Mouse (Mus musculus) MEL (cell line): ENCODE measurements around the gene Icam5.

ENCODE experiments used
- CTCF ChIP-seq, 3 experiments: IDR thresholded peaks in 2 of 3; conservative IDR thresholded peaks in 1 of 3; 2 replicates each; pipeline ENCODE4 v1.5.1; 2011 to 2012; ENCODE audit warnings: low read length in 3 of 3, low read depth in 2 of 3, mild to moderate bottlenecking in 2 of 3, improper control_type of control experiment in 1 of 3, inconsistent platforms in 1 of 3, mixed read lengths in 1 of 3, moderate library complexity in 1 of 3; ENCODE audit not compliant: control insufficient read depth in 1 of 3, insufficient read depth in 1 of 3, poor library complexity in 1 of 3, severe bottlenecking in 1 of 3
- E2F4 ChIP-seq: IDR thresholded peaks from 2 replicates; pipeline ENCODE4 v1.6.1; 2011; ENCODE audit warnings: low read depth, low read length, improper control_type of control experiment, borderline replicate concordance
- EP300 ChIP-seq, 2 experiments: IDR thresholded peaks; 2 replicates each; pipeline ENCODE4 v1.6.1; 2011; ENCODE audit warnings: improper control_type of control experiment in 2 of 2, low read length in 2 of 2, low read depth in 1 of 2, mild to moderate bottlenecking in 1 of 2
- HCFC1 ChIP-seq: IDR thresholded peaks from 2 replicates; pipeline ENCODE4 v1.6.1; 2012; ENCODE audit warnings: low read depth, mild to moderate bottlenecking, inconsistent platforms, low read length, improper control_type of control experiment, moderate library complexity
- KAT2A ChIP-seq: conservative IDR thresholded peaks from 2 replicates; pipeline ENCODE4 v1.6.1; 2012; ENCODE audit warnings: low read depth, low read length, improper control_type of control experiment, inconsistent platforms
- MAX ChIP-seq: IDR thresholded peaks from 2 replicates; pipeline ENCODE4 v1.6.1; 2011; ENCODE audit warnings: low read length, improper control_type of control experiment
- POLR2A ChIP-seq, 2 experiments: IDR thresholded peaks; 2 replicates each; pipeline ENCODE4 v1.6.1; 2011 to 2012; ENCODE audit warnings: low read length in 2 of 2, mild to moderate bottlenecking in 2 of 2, control low read depth in 1 of 2, improper control_type of control experiment in 1 of 2, low read depth in 1 of 2, moderate library complexity in 1 of 2; ENCODE audit not compliant: control insufficient read depth in 1 of 2, insufficient read depth in 1 of 2, poor library complexity in 1 of 2
- ZKSCAN1 ChIP-seq: IDR thresholded peaks from 2 replicates; pipeline ENCODE4 v1.6.1; 2012; ENCODE audit warnings: low read depth, mild to moderate bottlenecking, inconsistent platforms, low read length, improper control_type of control experiment, moderate library complexity
- ZMIZ1 ChIP-seq: IDR thresholded peaks from 2 replicates; pipeline ENCODE4 v1.6.1; 2012; ENCODE audit warnings: low read depth, mild to moderate bottlenecking, inconsistent platforms, low read length, improper control_type of control experiment, moderate library complexity

DNA sequence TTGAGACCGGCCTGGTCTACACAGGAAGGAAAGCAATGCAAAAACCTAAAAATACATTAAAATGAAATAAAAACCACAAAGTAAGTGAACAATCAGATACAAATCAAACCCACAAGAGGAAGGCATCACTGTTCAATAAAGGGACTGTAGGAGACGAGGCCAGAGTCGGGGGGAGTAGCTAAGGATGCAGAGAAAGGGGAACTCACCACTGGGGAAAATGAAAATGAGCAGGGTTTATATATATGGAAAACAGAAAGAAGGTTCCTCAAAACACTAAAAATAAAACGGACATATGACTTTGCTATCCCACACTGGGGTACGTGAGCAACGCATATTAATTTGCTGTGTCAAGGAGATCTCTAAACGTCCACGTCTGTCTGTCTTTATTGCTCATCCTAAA lies 34.8 kb upstream of the Icam5 start:
- TF ChIP-seq POLR2A (IDR thresholded peaks at IDR 0.05; ENCODE audit: control insufficient read depth in 1 of 2, insufficient read depth in 1 of 2, low read depth in 1 of 2, low read length in 2 of 2, poor library complexity in 1 of 2) (no peak; a peak in 1 of 4 replicates), CTCF (IDR thresholded peaks at IDR 0.05 in 2 of 3, conservative IDR thresholded peaks at IDR 0.05 in 1 of 3; ENCODE audit: control insufficient read depth in 1 of 3, insufficient read depth in 1 of 3, low read depth in 2 of 3, low read length in 3 of 3, poor library complexity in 1 of 3, severe bottlenecking in 1 of 3) (no peak), ZMIZ1 (no peak), EP300 (IDR thresholded peaks at IDR 0.05; ENCODE audit: low read depth in 1 of 2, low read length in 2 of 2) (no peak), KAT2A (no peak), ZKSCAN1 (no peak), MAX (no peak), HCFC1 (no peak), E2F4 (no peak)
